8 mouse cellular contexts compared by ENCODE assay signal in genomic region chr17:55958584-55958886, GRCm38 (mm10). TPM values are rescaled to one million over a fixed set of nuclear protein-coding genes. Genes with fewer than 3 reads are reported as not detected.
A peak's percentile ranks its signal among the peaks of the same experiment; 100 is the strongest.
DNase-seq lines count a peak whose midpoint lies in the region; ATAC-seq and TF ChIP-seq lines count a peak whose summit lies in the region.

No protein-coding gene starts in this region.

- H3K27me3 ChIP-seq in heart, embryonic 13.5 days (replicated peaks), result peaks cover 30% of the 10 kb centered on the region
- H3K27me3 ChIP-seq in G1E (ENCODE audit: insufficient read depth, low read length), result peaks cover 14% of the 10 kb centered on the region
- H3K27me3 ChIP-seq in forebrain, postnatal 0 days (ENCODE audit: insufficient read depth, low read length), result no peaks in the 10 kb centered on the region
- H3K27me3 ChIP-seq in midbrain, embryonic 11.5 days (ENCODE audit: control insufficient read depth, insufficient read depth, low read length), result no peaks in the 10 kb centered on the region

- peak overlapping the region; percentile 96 for H3K27ac ChIP-seq in heart, embryonic 13.5 days (replicated peaks)
- H3K27ac ChIP-seq in forebrain, postnatal 0 days (ENCODE audit: low read depth, low read length), result peak overlapping the region; percentile 93
- H3K27ac ChIP-seq in midbrain, embryonic 11.5 days (ENCODE audit: low read depth, low read length), result peak overlapping the region; percentile 92

- intact Hi-C loops in heart, postnatal 14 days (cut with DNase I), result loop anchor here (10.0 kb wide), 2 partner anchors 254 to 296 kb away; partner anchors contain the start of gene Fem1a

- no peak for DNase-seq in heart, postnatal 14 days
- no peak for DNase-seq in G1E (ENCODE audit: low spot score)
- no peak for DNase-seq in forebrain, postnatal 0 days
- no peak for DNase-seq in midbrain, embryonic 11.5 days (ENCODE audit: low spot score, missing footprints)
- DNase-seq in adrenal gland, adult 18-20 months (ENCODE audit: low spot score in 2 of 2), result no peak
- DNase-seq in adrenal gland, postnatal 10 days, result no peak
- DNase-seq in ovary, postnatal 14 days (ENCODE audit: low spot score), result no peak

- H3K4me1 ChIP-seq in heart, embryonic 13.5 days, result peaks cover 36% of the 10 kb centered on the region
- peaks cover 62% of the 10 kb centered on the region for H3K4me1 ChIP-seq in G1E (ENCODE audit: insufficient read depth, low read depth, low read length)
- H3K4me1 ChIP-seq in forebrain, postnatal 0 days (ENCODE audit: insufficient read depth), result peaks cover 12% of the 10 kb centered on the region
- H3K4me1 ChIP-seq in midbrain, embryonic 11.5 days (ENCODE audit: control insufficient read depth, insufficient read depth, low read length), result peaks cover 18% of the 10 kb centered on the region

- peaks cover 30% of the 10 kb centered on the region for H3K36me3 ChIP-seq in heart, embryonic 13.5 days
- peaks cover 46% of the 10 kb centered on the region for H3K36me3 ChIP-seq in G1E (replicated peaks)
- H3K36me3 ChIP-seq in forebrain, postnatal 0 days (ENCODE audit: insufficient read depth), result peaks cover 18% of the 10 kb centered on the region
- no peaks in the 10 kb centered on the region for H3K36me3 ChIP-seq in midbrain, embryonic 11.5 days (ENCODE audit: control insufficient read depth, insufficient read depth, low read length)

- H3K9me3 ChIP-seq in heart, embryonic 13.5 days, result no peaks in the 10 kb centered on the region
- H3K9me3 ChIP-seq in G1E (replicated peaks), result no peaks in the 10 kb centered on the region
- no peaks in the 10 kb centered on the region for H3K9me3 ChIP-seq in forebrain, postnatal 0 days (ENCODE audit: low read length)
- no peaks in the 10 kb centered on the region for H3K9me3 ChIP-seq in midbrain, embryonic 11.5 days (ENCODE audit: control insufficient read depth, low read length)

- H3K9ac ChIP-seq in heart, embryonic 13.5 days, result peak overlapping the region; percentile 80
- peak overlapping the region; percentile 51 for H3K9ac ChIP-seq in forebrain, postnatal 0 days
- H3K9ac ChIP-seq in midbrain, embryonic 11.5 days (ENCODE audit: low read length), result peak overlapping the region; percentile 76

- no peak for TF ChIP-seq CTCF in G1E (IDR thresholded peaks at IDR 0.05; ENCODE audit: low read depth, low read length)
- no peak for TF ChIP-seq CTCF in forebrain, postnatal 0 days (IDR thresholded peaks at IDR 0.05; ENCODE audit: low read depth)

- peak overlapping the region; percentile 81 for H3K4me2 ChIP-seq in heart, embryonic 13.5 days
- peak overlapping the region; percentile 55 for H3K4me2 ChIP-seq in forebrain, postnatal 0 days (ENCODE audit: low read depth)
- H3K4me2 ChIP-seq in midbrain, embryonic 11.5 days, result peak overlapping the region; percentile 74

- WGBS in heart, embryonic 13.5 days, result 28% methylated on average over 2 of the region's 2 CpGs
- 34% methylated on average over 2 of the region's 2 CpGs for WGBS in forebrain, postnatal 0 days
- 22% methylated on average over 2 of the region's 2 CpGs for WGBS in midbrain, embryonic 11.5 days

- no peak for ATAC-seq in heart, embryonic 13.5 days (ENCODE audit: extremely low read depth, insufficient number of reproducible peaks, low FRiP score, low TSS enrichment)
- no peak for ATAC-seq in G1E (ENCODE audit: extremely low read depth, insufficient number of reproducible peaks, low FRiP score, poor library complexity, severe bottlenecking)
- no peak for ATAC-seq in forebrain, postnatal 0 days
- ATAC-seq in midbrain, embryonic 11.5 days (ENCODE audit: low FRiP score), result no peak

- peak overlapping the region; percentile 60 for H3K4me3 ChIP-seq in heart, embryonic 13.5 days
- peak overlapping the region; percentile 71 for H3K4me3 ChIP-seq in G1E (ENCODE audit: low read depth, low read length)
- peak overlapping the region; percentile 49 for H3K4me3 ChIP-seq in forebrain, postnatal 0 days (ENCODE audit: low read depth, low read length)
- H3K4me3 ChIP-seq in midbrain, embryonic 11.5 days (ENCODE audit: low read depth, low read length), result peak overlapping the region; percentile 56

RNA-seq across cellular contexts. Expression of gene Yju2, which starts 0.4 kb away (rescaled TPM):
- 18.0 and 18.8 TPM in 2 replicates for polyA plus RNA-seq in heart, embryonic 13.5 days (2015; fragmentation: Nextera tagmentation; extraction: Ambion mirVana)
- 10 to 100 TPM; 10.8 to 12.6 TPM for total RNA-seq in heart, postnatal 14 days (2021)
- total RNA-seq in G1E (2014; fragmentation: Nextera tagmentation) (8.3 and 12.6 TPM in 2 replicates), G1E (2017) (16.7 and 18.1 TPM in 2 replicates)
- 27.8 and 33.5 TPM in 2 replicates for polyA plus RNA-seq in G1E (2012)
- 12.9 and 15.2 TPM in 2 replicates for total RNA-seq in forebrain, postnatal 0 days (2014; rRNA removed)
- polyA plus RNA-seq in forebrain, postnatal 0 days (2015; fragmentation: Nextera tagmentation; extraction: Ambion mirVana), result 12.9 and 15.2 TPM in 2 replicates
- polyA plus RNA-seq in midbrain, embryonic 11.5 days (2014; fragmentation: Nextera tagmentation; extraction: Ambion mirVana), result 21.3 and 24.4 TPM in 2 replicates
- total RNA-seq in adrenal gland, adult 18-20 months (2021), result 10 to 100 TPM; 17.4 to 17.9 TPM
- 10 to 100 TPM; 16.7 to 20.1 TPM for total RNA-seq in adrenal gland, postnatal 10 days (2021)

RNA-seq across cellular contexts. Expression of gene Ebi3, which starts 6.1 kb away (rescaled TPM):
- 0.34 and 1.3 TPM in 2 replicates for polyA plus RNA-seq in heart, embryonic 13.5 days (2015; fragmentation: Nextera tagmentation; extraction: Ambion mirVana)
- total RNA-seq in heart, postnatal 14 days (2021), result under 1 TPM; 0.63 to 0.81 TPM
- total RNA-seq in G1E (2014; fragmentation: Nextera tagmentation), result 0.63 and 0.98 TPM in 2 replicates
- total RNA-seq in G1E (2017), result 1.6 and 2.0 TPM in 2 replicates
- 2.5 and 2.6 TPM in 2 replicates for polyA plus RNA-seq in G1E (2012)
- 2.1 and 3.4 TPM in 2 replicates for total RNA-seq in forebrain, postnatal 0 days (2014; rRNA removed)
- 6.4 and 7.7 TPM in 2 replicates for polyA plus RNA-seq in forebrain, postnatal 0 days (2015; fragmentation: Nextera tagmentation; extraction: Ambion mirVana)
- 2.1 and 2.7 TPM in 2 replicates for polyA plus RNA-seq in midbrain, embryonic 11.5 days (2014; fragmentation: Nextera tagmentation; extraction: Ambion mirVana)
- 1 to 10 TPM in 1 of 2 experiments, under 1 TPM in 1; 0.70 to 1.3 TPM for total RNA-seq in adrenal gland, adult 18-20 months (2021)
- 1 to 10 TPM; 1.5 to 1.8 TPM for total RNA-seq in adrenal gland, postnatal 10 days (2021)

RNA-seq across cellular contexts. Expression of gene Zfp119b, which starts 9.2 kb away (rescaled TPM):
- polyA plus RNA-seq in heart, embryonic 13.5 days (2015; fragmentation: Nextera tagmentation; extraction: Ambion mirVana), result 3.6 and 4.3 TPM in 2 replicates
- total RNA-seq in heart, postnatal 14 days (2021), result 1 to 10 TPM; 3.3 to 4.1 TPM
- total RNA-seq in G1E (2014; fragmentation: Nextera tagmentation) (2.2 and 4.2 TPM in 2 replicates), G1E (2017) (7.8 and 10.0 TPM in 2 replicates)
- polyA plus RNA-seq in G1E (2012), result 0.22 and 0.39 TPM in 2 replicates
- 5.7 and 6.5 TPM in 2 replicates for total RNA-seq in forebrain, postnatal 0 days (2014; rRNA removed)
- 5.4 and 6.0 TPM in 2 replicates for polyA plus RNA-seq in forebrain, postnatal 0 days (2015; fragmentation: Nextera tagmentation; extraction: Ambion mirVana)
- polyA plus RNA-seq in midbrain, embryonic 11.5 days (2014; fragmentation: Nextera tagmentation; extraction: Ambion mirVana), result 6.3 and 6.7 TPM in 2 replicates
- total RNA-seq in adrenal gland, adult 18-20 months (2021), result 1 to 10 TPM; 2.3 to 3.5 TPM
- total RNA-seq in adrenal gland, postnatal 10 days (2021), result 1 to 10 TPM; 4.1 to 4.2 TPM

RNA-seq across cellular contexts. Expression of gene Shd, which starts 11.7 kb away (rescaled TPM):
- 7.9 and 8.7 TPM in 2 replicates for polyA plus RNA-seq in heart, embryonic 13.5 days (2015; fragmentation: Nextera tagmentation; extraction: Ambion mirVana)
- 1 to 10 TPM; 1.3 to 3.1 TPM for total RNA-seq in heart, postnatal 14 days (2021)
- total RNA-seq in G1E (2014; fragmentation: Nextera tagmentation) (not detected in 2 replicates), G1E (2017) (0.58 TPM in 1 of 2 replicates, not detected in the other)
- 0.33 and 0.59 TPM in 2 replicates for polyA plus RNA-seq in G1E (2012)
- total RNA-seq in forebrain, postnatal 0 days (2014; rRNA removed), result 124 and 152 TPM in 2 replicates
- polyA plus RNA-seq in forebrain, postnatal 0 days (2015; fragmentation: Nextera tagmentation; extraction: Ambion mirVana), result 106 and 116 TPM in 2 replicates
- 81.9 and 89.1 TPM in 2 replicates for polyA plus RNA-seq in midbrain, embryonic 11.5 days (2014; fragmentation: Nextera tagmentation; extraction: Ambion mirVana)
- total RNA-seq in adrenal gland, adult 18-20 months (2021), result 1 to 10 TPM; 2.0 to 2.2 TPM
- 1 to 10 TPM; 1.6 to 3.8 TPM for total RNA-seq in adrenal gland, postnatal 10 days (2021)

RNA-seq across cellular contexts. Expression of gene Fsd1, which starts 27.8 kb away (rescaled TPM):
- polyA plus RNA-seq in heart, embryonic 13.5 days (2015; fragmentation: Nextera tagmentation; extraction: Ambion mirVana), result 4.5 and 5.0 TPM in 2 replicates
- under 1 TPM in 1 of 2 experiments, not detected in 1; 0.74 TPM for total RNA-seq in heart, postnatal 14 days (2021)
- not detected in 2 replicates for total RNA-seq in G1E (2014; fragmentation: Nextera tagmentation)
- total RNA-seq in G1E (2017), result 0.27 TPM in 1 of 2 replicates, not detected in the other
- polyA plus RNA-seq in G1E (2012), result not detected in 2 replicates
- 106 and 113 TPM in 2 replicates for total RNA-seq in forebrain, postnatal 0 days (2014; rRNA removed)
- 162 and 169 TPM in 2 replicates for polyA plus RNA-seq in forebrain, postnatal 0 days (2015; fragmentation: Nextera tagmentation; extraction: Ambion mirVana)
- 61.2 and 65.6 TPM in 2 replicates for polyA plus RNA-seq in midbrain, embryonic 11.5 days (2014; fragmentation: Nextera tagmentation; extraction: Ambion mirVana)
- total RNA-seq in adrenal gland, adult 18-20 months (2021), result 1 to 10 TPM; 2.3 to 4.3 TPM
- total RNA-seq in adrenal gland, postnatal 10 days (2021), result 1 to 10 TPM; 1.4 to 3.7 TPM
